Mouse (Mus musculus) A20 (cell line): Measurements from ENCODE around the gene Fbxo3.
"Not testable (repeated sequence)": the region's sequence is repeated elsewhere in the genome, so short reads cannot be mapped to it uniquely, and the experiment has no call there.

Experiments
- DNase-seq: peaks from one replicate; pipeline ENCODE4 v3.0.0-alpha.2; 2011; ENCODE audit warnings: low read depth, low spot score

Gene Fbxo3

DNA sequence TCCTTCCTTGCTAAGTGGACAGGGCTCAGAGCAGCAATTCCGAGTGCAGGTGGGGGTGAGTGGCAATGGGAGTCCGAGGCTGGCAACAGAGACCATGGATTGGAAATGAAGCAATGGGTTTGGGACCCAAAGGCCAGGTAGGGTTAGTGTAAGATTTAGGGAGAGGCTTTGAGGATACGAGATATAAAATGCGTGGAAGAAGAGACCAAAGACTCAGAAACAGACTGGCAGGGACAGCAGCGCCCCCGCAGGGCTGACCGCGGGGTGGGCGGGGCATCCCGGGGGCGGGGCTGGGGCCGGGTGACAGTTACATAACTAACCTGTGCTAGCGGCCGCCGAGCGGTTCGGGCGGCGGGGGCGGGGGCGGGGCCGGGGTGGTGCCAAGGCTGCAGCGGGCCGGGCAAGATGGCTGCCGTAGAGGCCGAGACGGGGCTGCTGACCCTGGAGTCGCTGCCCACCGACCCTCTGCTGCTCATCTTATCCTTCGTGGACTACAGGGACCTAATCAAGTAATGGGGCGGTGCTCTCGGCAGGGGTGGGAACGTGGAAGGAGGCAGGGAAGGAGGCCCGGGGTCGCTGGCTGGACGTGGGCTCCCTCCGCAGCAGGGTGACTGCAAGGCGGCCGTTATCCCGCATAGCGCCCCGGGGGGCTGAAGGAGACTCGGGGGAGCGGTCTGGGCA lies at the start of gene Fbxo3:
Gene Fbxo3 (plus strand): TSS at position 264 of the 681 bp plus-strand sequence.
- peak; percentile 92 for DNase-seq

DNA sequence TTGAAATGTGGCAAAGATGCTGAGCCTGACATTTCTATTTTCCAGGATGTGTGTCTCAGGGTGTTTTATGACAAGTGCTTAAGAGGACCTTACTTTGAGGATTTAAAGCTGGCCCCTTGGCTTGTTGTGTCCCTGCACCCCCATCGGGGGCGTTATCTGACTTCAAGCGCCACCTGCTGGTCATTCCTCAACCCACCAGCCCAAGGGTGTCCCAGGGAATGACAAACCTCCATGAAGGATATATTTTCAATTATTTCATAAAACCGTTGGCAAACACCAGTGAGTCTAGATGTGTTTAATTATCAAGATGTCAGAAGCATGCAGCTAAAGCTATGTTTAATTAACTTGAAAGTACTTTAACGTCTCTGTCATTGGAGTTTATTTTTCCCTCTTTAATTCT lies 45.3 kb upstream of the Fbxo3 start:
- DNase-seq, result peak; percentile 66

DNA sequence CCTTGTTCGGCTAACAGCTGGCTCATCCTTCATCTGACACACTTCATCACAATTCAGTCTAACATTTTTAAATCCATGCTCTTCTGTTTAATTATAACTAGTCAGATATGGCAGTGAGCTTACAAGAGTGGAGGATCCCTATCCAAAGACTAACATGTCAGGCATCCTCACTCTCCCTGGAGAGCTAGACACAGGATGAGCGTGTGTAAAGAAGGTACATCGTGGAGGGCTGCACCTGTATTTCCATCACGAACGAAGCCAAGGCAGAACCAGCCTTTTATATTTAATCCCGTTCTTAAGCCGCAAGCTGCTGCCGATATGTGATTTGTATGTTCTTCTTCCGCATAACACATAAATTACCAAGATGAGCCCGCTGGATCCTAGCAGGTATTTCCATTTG lies 44.4 kb upstream of the Fbxo3 start:
- no peak for DNase-seq

DNA sequence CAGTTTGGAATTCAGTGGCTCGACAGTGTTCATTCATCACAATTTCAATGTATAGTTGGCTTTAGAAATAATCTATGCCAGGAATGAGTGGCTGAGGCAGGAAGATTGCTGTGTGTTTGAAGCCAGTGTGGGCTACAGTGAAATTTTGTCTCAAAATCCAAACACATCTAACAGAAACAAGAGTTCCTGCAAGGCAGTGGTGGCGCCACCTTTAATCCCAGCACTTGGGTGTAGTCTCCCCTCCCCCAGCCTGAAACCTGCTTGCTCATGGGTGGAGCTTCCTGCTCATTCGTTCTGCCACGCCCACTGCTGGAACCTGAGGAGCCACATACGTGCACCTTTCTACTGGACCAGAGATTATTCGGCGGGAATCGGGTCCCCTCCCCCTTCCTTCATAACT lies 39.9 kb upstream of the Fbxo3 start:
- DNase-seq, result not testable (repeated sequence)

DNA sequence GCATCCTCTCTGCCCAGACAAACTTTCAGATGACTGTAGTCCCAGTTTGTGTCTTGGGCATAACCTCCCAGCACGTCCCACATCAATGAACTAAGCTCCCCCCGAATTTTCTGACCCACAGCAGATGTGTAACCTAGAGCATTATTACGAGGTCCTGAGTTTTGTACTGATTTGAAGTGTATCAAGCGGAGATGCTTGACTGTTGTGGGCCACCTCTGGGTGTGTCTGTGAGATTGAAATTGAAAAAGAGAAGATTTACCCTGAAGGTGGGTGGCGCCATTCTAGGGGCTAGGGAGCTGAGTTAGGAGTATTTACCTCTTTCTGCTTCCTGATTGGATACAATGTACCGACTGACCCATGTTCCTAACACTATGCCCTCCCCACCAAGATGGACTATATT lies 37.8 kb upstream of the Fbxo3 start:
- DNase-seq, result no peak

DNA sequence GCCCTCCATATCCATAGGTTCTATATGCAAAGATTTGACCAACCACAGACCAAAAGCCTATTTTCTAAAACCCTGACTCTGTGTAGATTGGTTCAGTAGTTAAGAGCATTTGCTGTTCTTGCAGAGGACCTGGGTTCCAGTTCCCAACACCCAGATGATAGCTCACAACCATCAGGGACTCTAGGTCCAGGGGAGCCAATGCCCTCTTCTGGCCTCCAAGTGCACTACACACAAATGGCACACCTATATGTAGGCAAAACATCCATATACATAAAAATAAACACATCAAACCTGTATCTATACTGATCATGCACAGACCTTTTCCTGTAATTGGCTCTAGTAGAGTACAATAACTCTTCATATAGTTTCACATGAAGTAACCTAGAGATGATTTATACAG lies 36.2 kb upstream of the Fbxo3 start:
- DNase-seq, result peak; percentile 21

DNA sequence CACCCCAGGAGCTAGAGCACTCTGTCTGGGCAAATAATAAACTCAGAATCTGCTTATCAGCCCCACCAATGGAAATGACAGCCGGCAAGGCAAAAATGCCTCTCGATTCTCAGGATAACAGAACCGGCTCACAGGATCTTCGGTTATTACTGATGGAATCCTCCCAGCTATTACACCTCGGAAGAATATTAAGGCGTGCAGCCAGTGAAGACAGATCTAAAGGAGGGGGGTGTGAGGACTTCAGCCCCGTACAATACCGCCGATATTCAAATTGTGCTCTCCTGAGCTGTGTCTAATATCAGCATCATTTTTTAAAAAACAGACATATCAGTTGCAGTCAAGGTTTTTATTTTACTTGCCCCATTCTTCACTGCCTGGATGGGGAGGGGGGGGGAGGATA lies 35.4 kb upstream of the Fbxo3 start:
- no peak for DNase-seq

DNA sequence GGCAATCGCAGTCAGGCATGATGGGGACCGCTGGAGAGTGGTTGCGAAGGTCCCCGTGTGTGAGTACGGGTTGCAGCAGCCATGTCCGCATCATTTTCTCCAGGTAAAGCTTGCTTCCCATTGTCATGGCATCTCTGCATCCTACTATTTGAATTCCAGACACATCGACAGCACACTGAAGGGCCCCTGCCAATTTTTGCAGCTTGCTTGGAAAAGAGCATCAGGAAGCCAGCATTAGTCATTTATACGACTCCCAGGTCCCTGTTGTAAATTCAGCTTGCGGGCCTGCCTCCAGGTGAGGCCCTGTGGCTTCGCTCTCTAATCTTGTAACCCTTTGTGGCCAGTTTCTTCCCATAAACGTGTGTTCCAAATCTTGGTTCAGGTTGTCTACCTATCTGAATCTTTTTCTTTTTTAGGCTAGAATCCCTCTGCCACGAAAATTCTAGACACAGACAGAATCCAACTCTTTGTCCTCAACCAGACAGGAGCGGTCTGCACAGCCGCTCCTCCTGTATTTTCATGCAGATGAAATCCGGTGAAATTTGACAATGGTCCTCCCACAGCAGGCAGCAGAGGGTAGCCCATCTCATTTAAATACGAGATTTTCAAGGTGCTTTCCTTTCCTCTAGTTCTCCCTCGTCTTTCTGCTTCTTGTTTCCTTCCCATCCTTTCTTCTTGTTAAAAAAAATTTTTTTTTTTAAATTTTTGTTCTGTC lies 34.7 kb upstream of the Fbxo3 start:
- no peak for DNase-seq

DNA sequence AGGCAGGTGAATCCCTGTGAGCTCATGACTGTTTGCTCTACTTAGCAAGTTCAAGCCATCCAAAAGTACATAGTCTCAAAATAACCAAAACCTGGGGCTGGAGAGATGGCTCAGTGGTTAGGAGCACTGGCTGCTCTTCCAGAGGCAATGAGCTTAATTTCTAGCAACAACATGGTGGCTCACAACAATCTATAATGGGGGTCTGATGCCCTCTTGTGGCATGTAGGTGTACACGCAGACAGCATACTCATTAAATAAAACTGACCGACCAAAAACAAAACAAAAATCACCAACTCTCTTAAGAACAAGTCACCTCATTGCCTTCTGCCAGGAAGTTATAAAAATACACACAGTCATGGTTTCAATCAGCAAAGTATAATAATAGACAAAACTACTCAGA lies 26.4 kb upstream of the Fbxo3 start:
- peak; percentile 69 for DNase-seq

DNA sequence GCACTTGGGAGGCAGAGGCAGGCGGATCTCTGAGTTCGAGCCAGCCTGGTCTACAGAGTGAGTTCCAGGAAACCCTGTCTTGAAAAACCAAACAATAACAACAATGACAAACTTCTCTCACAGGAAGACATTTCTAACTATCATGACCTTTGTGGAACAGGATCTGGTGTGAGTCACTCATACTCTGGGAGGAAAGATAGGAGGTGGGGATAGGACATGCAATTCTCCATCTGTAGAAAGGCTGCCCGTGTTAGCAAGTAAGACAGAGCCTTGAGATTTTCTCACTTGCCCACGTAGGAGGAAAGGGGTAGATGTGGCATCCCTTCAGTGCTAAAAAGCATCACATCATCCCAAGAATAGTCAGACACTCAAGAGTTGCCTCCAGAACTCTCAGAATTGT lies 25.7 kb upstream of the Fbxo3 start:
- DNase-seq, result no peak

DNA sequence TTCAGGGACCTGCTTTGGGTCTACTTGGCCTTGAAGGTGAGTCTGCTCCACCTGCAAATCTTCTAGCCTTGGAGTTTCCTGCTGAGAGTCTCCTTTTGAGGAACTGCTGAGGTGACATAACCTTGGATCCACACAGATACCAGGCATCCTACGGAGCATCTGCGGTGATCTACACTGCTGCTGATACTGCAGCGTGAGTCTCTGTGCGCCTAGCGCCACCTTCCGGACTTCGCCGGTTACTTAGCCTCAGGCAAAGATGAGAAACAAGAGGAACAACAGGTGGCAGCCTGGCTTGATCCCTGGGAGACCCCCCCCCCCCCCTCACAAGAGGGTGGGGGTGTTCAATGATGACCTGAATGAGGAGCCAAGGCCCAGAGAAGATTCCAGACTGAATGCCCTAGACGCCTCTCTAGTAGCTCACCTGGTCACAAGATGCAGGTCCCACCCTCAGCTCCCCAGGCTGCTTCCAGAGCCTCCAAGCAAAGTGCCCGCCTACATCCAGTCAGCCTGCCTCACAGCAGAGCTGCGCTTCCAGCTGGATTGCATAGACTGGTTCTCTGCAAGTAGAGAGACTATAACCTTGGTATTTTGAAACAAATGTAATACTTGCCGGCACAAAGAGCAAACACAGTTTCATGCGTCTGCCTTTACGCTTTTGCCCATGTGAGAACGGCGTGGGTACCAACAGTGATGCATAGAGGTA lies 24.7 kb upstream of the Fbxo3 start:
- DNase-seq, result peak; percentile 69

DNA sequence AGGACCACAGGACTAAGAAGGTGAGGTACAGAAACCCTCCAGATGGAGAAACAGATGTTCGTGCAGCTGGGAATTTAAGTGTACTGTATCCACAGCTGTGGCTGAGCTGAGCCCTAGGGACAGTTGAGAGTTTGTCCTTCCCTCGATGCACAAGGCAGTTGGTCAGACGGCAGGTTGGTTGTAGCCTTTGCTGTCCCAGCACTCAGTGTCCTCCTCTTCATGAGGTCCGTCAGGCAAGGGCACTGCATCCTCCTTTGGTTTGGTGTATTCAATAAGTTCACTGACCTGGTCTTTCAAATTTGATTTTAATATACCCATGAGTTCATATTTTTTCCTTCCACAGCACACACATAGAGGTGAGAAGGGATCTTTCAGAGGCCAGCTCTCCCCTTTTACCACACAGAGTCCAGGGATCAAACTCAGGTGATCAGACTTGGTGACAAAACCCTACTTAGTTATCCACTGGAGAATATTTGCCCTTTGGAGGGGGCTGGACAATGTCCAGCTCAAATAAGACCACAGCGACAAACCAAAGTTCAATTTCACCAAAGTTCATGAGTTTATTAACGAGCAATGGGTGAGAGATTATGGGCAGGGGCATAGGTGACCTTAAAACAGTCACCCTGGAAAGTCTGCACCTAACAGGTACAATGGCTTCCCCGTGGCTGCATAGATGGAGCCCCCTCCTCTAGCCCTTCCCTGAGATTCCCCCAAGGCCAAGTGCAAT lies 19.6 kb upstream of the Fbxo3 start:
- no peak for DNase-seq

DNA sequence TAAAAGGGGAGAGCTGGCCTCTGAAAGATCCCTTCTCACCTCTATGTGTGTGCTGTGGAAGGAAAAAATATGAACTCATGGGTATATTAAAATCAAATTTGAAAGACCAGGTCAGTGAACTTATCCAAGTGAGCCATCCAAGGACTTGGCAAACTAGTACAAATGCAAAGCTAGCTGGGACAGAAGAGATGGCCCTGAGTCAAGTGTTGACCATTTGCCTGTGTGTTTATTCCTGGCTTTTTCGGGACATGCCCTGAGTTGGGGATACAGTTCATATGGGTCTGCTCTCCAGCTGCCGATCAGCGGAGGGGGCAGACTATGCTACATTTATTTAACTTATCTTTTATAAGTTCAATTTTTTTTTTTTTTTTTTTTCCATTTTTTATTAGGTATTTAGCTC lies 18.7 kb upstream of the Fbxo3 start:
- DNase-seq, result not testable (repeated sequence)

DNA sequence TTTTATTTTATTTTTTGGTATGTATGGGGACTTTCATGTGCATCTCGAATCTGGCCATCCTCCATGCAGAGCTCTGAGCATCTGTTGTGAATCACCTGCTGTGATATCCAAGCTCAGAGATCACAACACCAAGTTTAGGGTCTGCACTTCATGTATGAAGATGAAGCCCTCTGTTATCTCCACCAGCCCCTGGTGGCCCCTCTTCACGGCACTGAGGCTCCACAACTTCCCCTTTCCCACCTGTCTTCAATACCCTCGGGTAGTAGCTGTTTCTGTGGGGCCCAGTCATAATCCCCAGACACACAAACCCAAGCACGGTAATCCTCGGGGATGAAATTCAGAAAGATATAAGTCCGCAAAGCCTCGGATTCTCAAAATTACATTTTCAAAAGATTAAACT lies 4.4 kb upstream of the Fbxo3 start:
- DNase-seq, result no peak

DNA sequence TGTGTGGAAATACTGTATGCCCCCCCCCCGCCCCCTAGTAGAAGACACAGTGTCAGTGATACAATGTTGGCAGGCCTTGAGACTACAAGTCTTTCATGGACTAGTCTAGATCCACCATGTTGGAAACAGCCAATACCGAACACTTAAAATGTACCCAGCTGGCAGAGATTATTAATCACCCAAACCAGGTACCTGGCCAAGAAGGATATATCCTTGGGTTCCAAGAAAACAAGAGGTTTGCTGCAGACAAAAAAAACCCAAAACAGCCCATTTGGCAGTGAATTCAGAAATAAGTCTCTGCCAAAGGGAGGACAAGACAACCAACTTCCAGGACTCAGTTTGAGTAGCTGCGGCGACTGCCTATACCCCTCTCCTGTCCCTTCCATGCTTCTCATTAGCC lies 2.9 kb upstream of the Fbxo3 start:
- DNase-seq, result no peak

DNA sequence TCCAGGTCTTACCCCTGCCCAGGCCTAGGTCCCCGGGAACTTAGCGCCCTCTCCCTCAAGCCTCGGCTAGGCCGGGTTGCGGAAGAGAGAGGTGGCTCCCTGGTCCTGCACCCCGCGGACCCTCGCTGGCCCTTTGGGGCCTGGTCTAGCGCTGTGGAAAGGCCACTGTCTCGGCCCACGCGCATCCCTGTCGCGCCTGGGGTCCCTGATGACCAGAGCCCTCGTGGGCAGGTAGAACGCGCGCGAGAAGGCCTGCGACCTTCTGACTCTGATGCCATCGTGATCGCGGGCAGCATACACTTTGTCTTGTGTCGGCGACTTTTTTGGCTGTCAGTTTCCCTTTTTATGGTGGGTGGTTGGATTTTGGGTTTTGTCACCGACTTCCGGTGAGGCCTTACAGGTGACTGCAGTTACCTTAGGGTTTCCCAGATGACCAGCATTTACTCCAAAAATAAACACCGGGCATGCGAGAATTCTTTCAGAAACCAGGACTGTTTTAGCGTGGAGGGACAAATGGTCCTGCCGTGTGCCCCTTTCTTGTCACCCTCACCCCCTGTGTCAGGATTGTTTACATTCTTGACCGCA lies 710 bp downstream of the Fbxo3 start, which contains the start of gene 4931422A03Rik:
Gene 4931422A03Rik (minus strand): TSS at position 223 of the 585 bp plus-strand sequence.
- peak; percentile 59 for DNase-seq

DNA sequence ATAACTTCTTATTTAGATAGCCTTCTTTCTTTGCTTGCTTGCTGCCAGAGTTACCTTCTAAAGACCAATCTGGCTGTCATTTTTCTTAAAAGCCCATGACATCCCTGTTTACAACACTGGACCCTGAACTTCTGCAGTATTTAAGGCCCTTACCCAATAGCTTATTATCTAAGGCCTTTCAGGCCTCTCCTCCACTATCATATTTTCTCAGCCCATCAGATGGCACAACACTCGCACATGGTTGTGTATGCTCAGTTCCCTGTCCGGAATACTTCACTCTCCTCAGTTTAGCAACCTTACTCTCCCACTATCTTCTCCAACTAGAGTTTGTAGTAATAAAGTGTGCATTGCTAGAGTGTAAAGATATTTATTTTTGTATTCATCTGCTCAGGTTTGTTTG lies 1.6 kb downstream of the Fbxo3 start:
- DNase-seq, result no peak

DNA sequence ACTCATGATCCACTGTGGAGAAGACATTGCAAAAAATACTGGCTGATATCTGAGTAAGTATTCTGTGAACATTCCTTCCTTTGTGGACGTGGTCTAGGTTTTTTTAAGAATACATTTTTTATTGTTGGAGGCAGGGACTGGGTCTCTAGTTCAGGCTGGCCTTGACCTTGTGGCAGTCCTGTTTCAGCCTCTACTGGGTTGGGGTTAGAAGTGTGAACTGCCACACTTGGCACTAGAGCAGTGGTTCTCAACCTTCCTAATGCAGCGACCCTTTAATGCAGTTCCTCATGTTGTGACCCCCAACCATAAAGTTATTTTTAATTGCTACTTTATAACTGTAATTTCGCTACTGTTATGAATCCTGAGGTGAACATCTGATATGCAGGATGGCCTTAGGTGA lies 2.9 kb downstream of the Fbxo3 start:
- DNase-seq, result no peak

DNA sequence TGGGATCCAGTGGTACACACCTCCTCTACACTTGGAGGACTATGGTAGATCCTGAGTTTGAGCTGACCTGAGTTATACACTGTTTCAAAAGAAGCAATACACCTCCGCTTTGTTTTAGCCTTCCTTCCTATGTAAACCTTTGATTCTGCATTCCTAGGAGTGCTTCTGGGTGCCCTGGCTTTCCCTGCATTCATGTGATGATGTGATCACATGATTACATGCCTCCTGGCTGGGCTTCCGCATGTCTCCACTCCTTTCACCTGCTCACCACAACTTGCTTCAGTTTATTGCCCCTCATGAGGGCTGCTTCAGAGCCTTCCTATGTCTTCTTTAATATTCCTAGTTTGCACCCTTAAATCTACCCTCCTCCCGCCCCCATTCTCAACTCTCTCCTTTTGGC lies 4.5 kb downstream of the Fbxo3 start:
- DNase-seq, result no peak

DNA sequence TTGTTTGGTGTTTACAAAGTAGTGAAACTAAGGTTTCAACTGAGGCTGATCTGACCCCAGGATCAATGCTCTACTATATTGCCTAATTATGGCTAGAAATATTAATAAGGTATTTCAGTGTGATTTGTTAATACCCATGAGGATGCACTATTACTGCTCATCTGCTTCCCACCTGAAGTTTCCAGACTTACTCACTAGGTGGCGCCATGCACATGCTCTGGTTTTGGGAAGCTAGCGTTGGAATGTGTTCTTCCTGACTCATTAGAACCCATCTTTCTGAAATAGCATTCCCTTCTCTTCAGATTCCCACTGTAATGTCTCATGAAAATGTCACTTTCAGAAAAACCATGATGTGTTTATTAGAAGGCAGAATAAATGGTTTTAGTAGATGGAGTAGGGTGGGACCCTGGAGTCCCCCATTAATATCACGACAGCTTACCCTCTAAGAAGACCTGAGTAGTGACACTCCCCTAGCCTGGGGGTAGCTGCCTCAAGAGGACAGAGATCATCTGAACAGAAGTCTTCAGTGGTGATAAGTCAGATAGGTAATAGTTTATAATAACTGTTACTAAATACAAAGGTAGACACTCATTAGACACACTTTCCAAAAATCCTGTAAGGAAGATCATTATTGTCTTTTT lies 7.4 kb downstream of the Fbxo3 start:
- peak; percentile 55 for DNase-seq

DNA sequence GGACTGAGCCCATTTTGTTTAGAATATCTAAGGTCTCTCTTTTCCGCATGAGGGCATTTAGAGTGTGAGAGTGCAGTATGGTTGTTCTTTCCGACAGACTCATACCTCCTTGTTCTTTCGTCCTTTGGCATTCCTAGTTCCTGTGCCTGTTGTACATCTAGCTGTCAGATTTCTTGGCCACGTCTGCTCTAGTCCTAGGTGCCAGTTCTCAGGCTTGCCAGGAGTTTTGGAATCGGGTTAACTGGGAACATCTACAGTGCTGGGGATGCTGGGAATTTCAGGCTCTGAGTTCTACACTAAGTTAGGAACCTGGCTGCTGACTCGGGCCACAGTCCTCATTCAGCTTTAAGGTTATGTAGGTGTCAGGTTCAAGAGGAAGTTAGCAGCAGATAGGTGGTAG lies 8.1 kb downstream of the Fbxo3 start:
- no peak for DNase-seq
